In the genomic region with DNA sequence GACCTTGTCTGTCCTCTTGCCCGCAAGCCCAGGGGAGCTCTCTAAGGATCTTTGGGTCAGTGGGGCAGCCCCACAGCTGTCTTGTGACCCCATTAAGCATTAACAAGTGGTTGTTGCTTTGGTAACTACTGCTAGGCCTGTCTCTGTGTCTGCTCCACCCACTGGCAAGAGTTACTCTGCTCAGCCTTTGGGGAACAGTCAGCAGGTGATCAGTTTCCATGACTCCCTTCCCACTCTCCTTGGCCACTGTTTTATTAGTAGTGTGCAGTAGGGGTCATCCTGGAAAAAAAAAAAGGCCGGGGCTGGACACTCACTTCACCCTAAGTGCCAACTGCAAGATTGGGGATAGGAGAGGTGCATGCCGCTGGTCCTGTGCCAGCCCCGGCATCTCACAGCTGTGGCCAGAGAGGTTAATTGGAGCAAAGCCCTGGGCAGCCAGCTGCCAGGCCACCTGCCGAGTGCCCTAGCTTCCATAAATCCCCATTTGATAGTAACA, we compare ENCODE assay signal across 10 mouse cellular contexts. TPM values are rescaled to one million over a fixed set of nuclear protein-coding genes. Genes with fewer than 3 reads are reported as not detected.
DNase-seq lines count a peak whose midpoint lies in the region; ATAC-seq and TF ChIP-seq lines count a peak whose summit lies in the region.
"Had no signal": no experiment of that assay in that cellular context is flagged by ENCODE, and none has a peak within 500 bp of the region (broad histone marks: within the 10 kb centered on the region; RNA-seq: fewer than 3 reads in every experiment).

No protein-coding gene starts in this region.

- H3K27ac ChIP-seq in thymus, adult 2 months (ENCODE audit: control insufficient read depth, insufficient read depth, low read length), result no peak overlapping the region
- H3K27ac ChIP-seq: hindbrain, embryonic 15.5 days; macrophage had no signal

- peaks cover 69% of the 10 kb centered on the region for H3K4me1 ChIP-seq in E14TG2a.4 (replicated peaks; ENCODE audit: low read depth, low read length)
- no peaks in the 10 kb centered on the region for H3K4me1 ChIP-seq in thymus, adult 2 months (replicated peaks; ENCODE audit: control insufficient read depth, insufficient read depth, low read length)

- 91% methylated on average over 5 of the region's 5 CpGs for WGBS in thymus, adult 2 months

- intact Hi-C loops in gastrocnemius, postnatal 14 days (cut with DNase I; ENCODE audit: low total_unique reads), result no loop called here

- peak overlapping the region; percentile 64 for H3K4me3 ChIP-seq in E14TG2a.4 (replicated peaks; ENCODE audit: low read length)
- no peak overlapping the region for H3K4me3 ChIP-seq in thymus, adult 2 months (ENCODE audit: control insufficient read depth, insufficient read depth, low read length)
- H3K4me3 ChIP-seq: heart, embryonic 12.5 days; hindbrain, embryonic 15.5 days had no signal

- no peak for TF ChIP-seq POLR2A in thymus, adult 2 months (IDR thresholded peaks at IDR 0.05; ENCODE audit: control insufficient read depth, extremely low read depth, insufficient read depth, low read length, poor library complexity)

- peak; percentile 54 for DNase-seq in gastrocnemius, postnatal 14 days
- no peak for DNase-seq in gastrocnemius, postnatal 25 days
- peak; percentile 32 for DNase-seq in NIH3T3 (ENCODE audit: low read depth)
- peak; percentile 51 for DNase-seq in kidney, postnatal 10 days
- no peak for DNase-seq in thymus, adult 2 months

- H3K9me3 ChIP-seq in E14TG2a.4 (ENCODE audit: low read length), result no peaks in the 10 kb centered on the region
- H3K9me3 ChIP-seq: heart, embryonic 12.5 days; hindbrain, embryonic 15.5 days had no signal

- no peak for ATAC-seq in activated CD4-positive, CD25-positive, alpha-beta regulatory T cell, adult 4 months

- H3K27me3 ChIP-seq in E14TG2a.4 (ENCODE audit: insufficient read depth, low read length), result no peaks in the 10 kb centered on the region
- H3K27me3 ChIP-seq in thymus, adult 2 months (ENCODE audit: control insufficient read depth, insufficient read depth, low read length), result no peaks in the 10 kb centered on the region
- H3K27me3 ChIP-seq: hindbrain, embryonic 15.5 days had no signal

- no peak for TF ChIP-seq CTCF in E14TG2a.4 (conservative IDR thresholded peaks at IDR 0.05; ENCODE audit: low read length)
- TF ChIP-seq CTCF in thymus, adult 2 months (IDR thresholded peaks at IDR 0.05; ENCODE audit: borderline replicate concordance, control insufficient read depth, extremely low read depth, insufficient read depth, low read length, poor library complexity), result no peak

- peaks cover 35% of the 10 kb centered on the region for H3K36me3 ChIP-seq in E14TG2a.4 (ENCODE audit: insufficient read depth, low read length)
- no peaks in the 10 kb centered on the region for H3K36me3 ChIP-seq in thymus, adult 2 months (ENCODE audit: control insufficient read depth, insufficient read depth, low read length)
- H3K36me3 ChIP-seq: heart, embryonic 12.5 days; hindbrain, embryonic 15.5 days had no signal

RNA-seq across cellular contexts. Expression of gene Fbrsl1, which starts 23.7 kb away (rescaled TPM):
- 10 to 100 TPM; 25.7 to 26.5 TPM for total RNA-seq in gastrocnemius, postnatal 14 days (2021)
- 10 to 100 TPM; 23.6 to 32.1 TPM for total RNA-seq in gastrocnemius, postnatal 25 days (2021)
- 1 to 10 TPM; 5.1 to 5.8 TPM for polyA plus RNA-seq in activated CD4-positive, CD25-positive, alpha-beta regulatory T cell, adult 4 months (2017; shearing (Covaris generic))
- 129 and 200 TPM in 2 replicates for polyA plus RNA-seq in thymus, adult 2 months (2012; rRNA removed)

Comparison
In these comparisons a context has a peak if more than half of its experiments do, and no peak if none do; other contexts are left out.
1. DNase-seq: peak in gastrocnemius, postnatal 14 days (single experiment), NIH3T3 (single experiment) and kidney, postnatal 10 days (single experiment); none in gastrocnemius, postnatal 25 days (single experiment) and thymus, adult 2 months (single experiment).